Mouse (Mus musculus) mouse embryonic stem cell (cell line): ENCODE results near the gene Myof.

ENCODE experiments used
- in situ Hi-C, 2 experiments: fragments of 300-500 bp; cut with MboI; formaldehyde crosslinking; loops; 1 replicate in 1 of 2; 3 replicates in 1 of 2; pipeline ENCODE4 v1.14.3; 2019 to 2020; ENCODE audit warnings: low sequenced_read_pairs in 2 of 2, low pct_unique_long_range_greater_than_20kb in 1 of 2, mixed read lengths in 1 of 2; ENCODE audit not compliant: unreplicated experiment in 1 of 2

Gene Myof

GRCm38 (mm10) chr19:38043281-38043981 is at the start of gene Myof:
Gene Myof, minus strand, starts transcription at chr19:38043577.
- in situ Hi-C loops, result loop anchor here in 1 of 2 experiments (10.0 kb wide), 1 partner anchor 89 kb away; no protein-coding TSS in a partner anchor

- in situ Hi-C loops, result no loop called here
Observed at GRCm38 (mm10) chr19:38091512-38091985, 48.2 kb upstream of the Myof start.

- in situ Hi-C loops, result no loop called here
Observed at GRCm38 (mm10) chr19:38089358-38089757, 46.0 kb upstream of the Myof start.

GRCm38 (mm10) chr19:38086948-38087551 is 43.7 kb upstream of the Myof start:
- in situ Hi-C loops, result no loop called here

- in situ Hi-C loops, result no loop called here
Observed at GRCm38 (mm10) chr19:38085841-38086240, 42.5 kb upstream of the Myof start.

- in situ Hi-C loops, result no loop called here
Observed at GRCm38 (mm10) chr19:38082931-38083525, 39.7 kb upstream of the Myof start.

- in situ Hi-C loops, result no loop called here
Observed at GRCm38 (mm10) chr19:38081361-38081760, 38.0 kb upstream of the Myof start.

GRCm38 (mm10) chr19:38077851-38078540 is 34.6 kb upstream of the Myof start:
- in situ Hi-C loops, result no loop called here

GRCm38 (mm10) chr19:38076251-38076650 is 32.9 kb upstream of the Myof start:
- in situ Hi-C loops, result no loop called here

GRCm38 (mm10) chr19:38075051-38075450 is 31.7 kb upstream of the Myof start:
- in situ Hi-C loops, result no loop called here

GRCm38 (mm10) chr19:38073226-38073625 is 29.8 kb upstream of the Myof start:
- in situ Hi-C loops, result loop anchor here in 1 of 2 experiments (25.0 kb wide), 1 partner anchor 264 kb away; no protein-coding TSS in a partner anchor

- in situ Hi-C loops, result loop anchor here in 1 of 2 experiments (25.0 kb wide), 1 partner anchor 273 kb away; no protein-coding TSS in a partner anchor
Observed at GRCm38 (mm10) chr19:38064051-38064450, 20.7 kb upstream of the Myof start.

- in situ Hi-C loops, result loop anchor here in 1 of 2 experiments (25.0 kb wide), 1 partner anchor 274 kb away; no protein-coding TSS in a partner anchor
Observed at GRCm38 (mm10) chr19:38063201-38063600, 19.8 kb upstream of the Myof start.

GRCm38 (mm10) chr19:38056931-38057330 is 13.6 kb upstream of the Myof start:
- in situ Hi-C loops, result loop anchor here in 1 of 2 experiments (25.0 kb wide), 1 partner anchor 280 kb away; no protein-coding TSS in a partner anchor

GRCm38 (mm10) chr19:38056276-38056675 is 12.9 kb upstream of the Myof start:
- in situ Hi-C loops, result loop anchor here in 1 of 2 experiments (25.0 kb wide), 1 partner anchor 281 kb away; no protein-coding TSS in a partner anchor

- in situ Hi-C loops, result loop anchor here in 1 of 2 experiments (25.0 kb wide), 1 partner anchor 282 kb away; no protein-coding TSS in a partner anchor
Observed at GRCm38 (mm10) chr19:38055798-38056197, 12.4 kb upstream of the Myof start.

- in situ Hi-C loops, result loop anchor here in 1 of 2 experiments (25.0 kb wide), 1 partner anchor 283 kb away; no protein-coding TSS in a partner anchor
Observed at GRCm38 (mm10) chr19:38054720-38055192, 11.4 kb upstream of the Myof start, which contains the start of gene Cep55. Gene Cep55, plus strand, starts transcription at chr19:38055011.

- in situ Hi-C loops, result loop anchor here in 1 of 2 experiments (25.0 kb wide), 1 partner anchor 283 kb away; no protein-coding TSS in a partner anchor
Observed at GRCm38 (mm10) chr19:38054149-38054719, 10.9 kb upstream of the Myof start.
